Mouse (Mus musculus) bone marrow macrophage, adult 2 months (primary cell): ENCODE results near the gene Pex11b. TPM values are rescaled to one million over a fixed set of nuclear protein-coding genes. Genes with fewer than 3 reads are reported as not detected.
"Not testable (repeated sequence)": the region's sequence is repeated elsewhere in the genome, so short reads cannot be mapped to it uniquely, and the experiment has no call there.

Source experiments
- H3K27ac ChIP-seq: 2 replicates; pipeline ENCODE4 v1.5.1; 2012; ENCODE audit warnings: low read depth, low read length; ENCODE audit not compliant: insufficient read depth
- H3K4me1 ChIP-seq: 2 replicates; pipeline ENCODE4 v1.6.1; 2012; ENCODE audit warnings: low read length; ENCODE audit not compliant: control insufficient read depth, insufficient read depth
- H3K4me3 ChIP-seq: 2 replicates; pipeline ENCODE4 v1.5.1; 2012; ENCODE audit warnings: mild to moderate bottlenecking, low read length, moderate library complexity; ENCODE audit not compliant: insufficient read depth
- CTCF ChIP-seq: IDR thresholded peaks from 2 replicates; pipeline ENCODE4 v1.5.1; 2012; ENCODE audit warnings: low read depth, mild to moderate bottlenecking, low read length, moderate library complexity
- POLR2A ChIP-seq: IDR thresholded peaks from 2 replicates; pipeline ENCODE4 v1.6.1; 2012; ENCODE audit warnings: mild to moderate bottlenecking, low read depth, low read length, borderline replicate concordance
- polyA plus RNA-seq: library from polyadenylated mRNA; stranded (reverse); fragments of >200 nt; gene quantifications from 2 replicates; pipeline ENCODE4 v1.2.4, GENCODE M21; 2012; ENCODE audit not compliant: missing spikeins, insufficient read depth, insufficient read length

Gene Pex11b
- polyA plus RNA-seq, 1 experiment, result 32.6 TPM

- TF ChIP-seq CTCF (no peak), POLR2A (no peak)
- no peak overlapping the region for H3K4me3 ChIP-seq
- H3K4me1 ChIP-seq, result peaks cover 8% of the 10 kb centered on the region
- no peak overlapping the region for H3K27ac ChIP-seq
These were observed 36.3 kb downstream of the Pex11b start for GRCm38 (mm10) chr3:96671519-96671918.

GRCm38 (mm10) chr3:96673514-96673913 is 38.3 kb downstream of the Pex11b start:
- TF ChIP-seq CTCF (no peak), POLR2A (no peak)
- Histone ChIP-seq H3K27ac (no peak overlapping the region), H3K4me1 (peaks cover 8% of the 10 kb centered on the region), H3K4me3 (no peak overlapping the region)

DNA sequence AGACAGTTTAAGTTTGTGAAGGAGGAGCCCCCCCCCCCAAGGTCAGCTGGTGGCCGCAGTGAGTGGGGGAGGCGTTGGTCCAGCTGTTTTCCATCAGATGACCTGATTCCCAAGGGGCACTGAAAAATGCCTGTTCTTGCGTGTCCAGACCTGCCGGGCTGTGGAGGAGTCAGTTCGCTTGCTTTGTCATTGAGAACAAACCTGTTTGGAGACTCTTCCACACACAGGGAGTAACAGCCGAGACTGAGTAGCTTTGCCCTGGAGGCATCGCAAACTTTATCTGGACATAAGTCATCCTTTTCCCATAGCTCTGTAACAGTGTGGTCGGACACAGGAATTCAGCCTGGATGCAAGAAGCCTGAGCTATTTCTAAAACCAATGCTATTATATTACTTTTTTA is 39.3 kb downstream of the Pex11b start:
- TF ChIP-seq POLR2A, result no peak
- TF ChIP-seq CTCF, result no peak
- H3K4me1 ChIP-seq, result peaks cover 8% of the 10 kb centered on the region
- H3K27ac ChIP-seq, result no peak overlapping the region
- H3K4me3 ChIP-seq, result no peak overlapping the region

GRCm38 (mm10) chr3:96675171-96675570 is 40.0 kb downstream of the Pex11b start:
- Histone ChIP-seq H3K4me3 (no peak overlapping the region), H3K4me1 (peaks cover 6% of the 10 kb centered on the region), H3K27ac (no peak overlapping the region)
- TF ChIP-seq POLR2A (no peak), CTCF (no peak)

- Histone ChIP-seq H3K4me1 (peaks cover under 1% of the 10 kb centered on the region), H3K27ac (no peak overlapping the region), H3K4me3 (no peak overlapping the region)
- no peak for TF ChIP-seq CTCF
- TF ChIP-seq POLR2A, result no peak
These were observed 40.5 kb downstream of the Pex11b start for GRCm38 (mm10) chr3:96675690-96676089.

DNA sequence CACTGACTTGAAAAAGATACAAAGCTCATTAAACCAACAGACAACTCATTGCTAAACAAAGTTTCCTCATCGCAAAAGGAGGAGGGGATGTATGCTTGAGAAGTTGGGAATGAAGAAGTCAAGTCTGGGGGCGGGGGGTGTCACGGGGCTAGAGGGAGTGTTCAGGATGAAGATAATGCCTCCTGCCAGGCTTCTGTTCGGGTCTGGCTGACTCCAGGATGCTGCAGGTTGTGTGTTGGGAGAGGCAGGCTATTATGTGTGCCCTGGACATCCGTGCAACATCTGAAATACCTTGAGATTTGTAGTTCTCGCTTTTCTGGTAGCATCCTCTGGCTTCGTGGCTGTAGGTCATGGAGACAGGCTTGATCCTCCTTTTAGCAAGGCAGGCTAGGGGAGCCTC is 43.3 kb downstream of the Pex11b start:
- TF ChIP-seq CTCF, result no peak
- no peak for TF ChIP-seq POLR2A
- H3K4me1 ChIP-seq, result no peaks in the 10 kb centered on the region
- H3K27ac ChIP-seq, result no peak overlapping the region
- no peak overlapping the region for H3K4me3 ChIP-seq

DNA sequence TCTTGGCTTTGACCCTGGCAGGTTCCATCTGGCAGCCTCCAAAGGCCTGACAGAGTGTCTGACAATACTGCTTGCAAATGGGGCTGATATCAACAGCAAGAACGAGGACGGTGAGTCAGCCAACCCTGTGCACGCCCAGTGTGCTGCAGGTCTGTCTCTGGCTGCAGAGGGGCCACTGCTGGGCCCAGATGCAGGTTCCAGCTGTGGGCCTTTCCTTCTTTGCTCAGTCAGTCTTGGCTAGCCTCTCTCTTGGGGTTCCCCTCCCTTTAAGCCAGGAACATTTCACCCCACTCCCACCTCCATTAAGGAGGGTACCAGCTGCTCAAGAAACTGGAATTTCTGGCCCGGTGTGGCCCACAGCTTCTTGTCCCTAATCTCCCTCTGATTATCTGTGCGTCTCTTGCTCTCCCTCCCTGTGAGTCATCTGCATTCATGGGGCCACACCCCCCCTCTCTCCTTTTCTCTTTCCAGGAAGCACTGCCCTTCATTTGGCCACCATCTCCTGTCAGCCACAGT is 44.0 kb downstream of the Pex11b start:
- no peaks in the 10 kb centered on the region for H3K4me1 ChIP-seq
- H3K4me3 ChIP-seq, result no peak overlapping the region
- TF ChIP-seq CTCF, result no peak
- no peak for TF ChIP-seq POLR2A
- H3K27ac ChIP-seq, result no peak overlapping the region

DNA sequence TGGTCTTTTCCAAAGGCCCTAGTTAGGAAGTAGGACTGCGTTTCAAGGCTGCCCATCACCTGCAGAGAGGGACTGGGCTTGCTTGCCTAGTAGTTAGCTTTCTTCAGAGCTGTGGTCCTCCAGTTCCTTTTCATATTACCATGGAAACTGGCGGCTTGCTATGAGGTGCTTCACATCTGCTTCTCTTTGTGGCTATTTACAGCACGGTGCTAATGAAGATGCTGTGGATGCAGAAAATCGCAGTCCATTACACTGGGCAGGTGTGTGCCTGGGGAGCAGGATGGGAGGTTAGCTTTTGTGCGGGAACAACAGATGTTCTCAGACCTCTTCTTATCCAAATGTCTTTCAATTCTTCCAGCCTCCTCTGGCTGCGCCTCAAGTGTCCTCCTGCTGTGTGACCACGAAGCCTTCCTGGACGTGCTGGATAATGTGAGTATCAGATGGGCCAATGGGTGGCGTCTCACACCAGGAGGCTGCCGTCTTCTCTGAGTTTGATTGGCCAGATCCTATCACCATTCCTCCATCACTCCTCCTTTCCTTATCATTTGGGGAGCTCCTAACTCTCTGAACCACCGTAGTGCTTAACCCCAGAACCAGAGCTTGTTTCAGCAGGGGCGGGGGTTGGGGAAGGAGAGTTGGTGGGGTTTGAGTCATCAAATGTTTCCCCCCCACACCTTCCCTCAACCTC is 45.2 kb downstream of the Pex11b start:
- TF ChIP-seq CTCF (no peak), POLR2A (no peak)
- Histone ChIP-seq H3K4me1 (peaks cover 2% of the 10 kb centered on the region; the same call in 1 of the 2 replicates), H3K27ac (no peak overlapping the region), H3K4me3 (no peak overlapping the region)

GRCm38 (mm10) chr3:96683496-96683895 is 48.3 kb downstream of the Pex11b start:
- Histone ChIP-seq H3K27ac (no peak overlapping the region), H3K4me1 (peaks cover 2% of the 10 kb centered on the region; the same call in 1 of the 2 replicates), H3K4me3 (no peak overlapping the region)
- TF ChIP-seq POLR2A (no peak), CTCF (no peak)

GRCm38 (mm10) chr3:96684151-96684821 is 49.1 kb downstream of the Pex11b start:
- H3K27ac ChIP-seq, result no peak overlapping the region
- TF ChIP-seq CTCF, result no peak
- TF ChIP-seq POLR2A, result no peak
- H3K4me3 ChIP-seq, result no peak overlapping the region
- peaks cover 6% of the 10 kb centered on the region for H3K4me1 ChIP-seq

GRCm38 (mm10) chr3:96684822-96685156 is 49.6 kb downstream of the Pex11b start:
- TF ChIP-seq POLR2A (no peak), CTCF (no peak)
- Histone ChIP-seq H3K4me3 (no peak overlapping the region), H3K27ac (no peak overlapping the region), H3K4me1 (peaks cover 8% of the 10 kb centered on the region)

GRCm38 (mm10) chr3:96686057-96686456 is 50.9 kb downstream of the Pex11b start:
- H3K4me3 ChIP-seq, H3K4me1 ChIP-seq, H3K27ac ChIP-seq: not testable (repeated sequence)
